Mouse (Mus musculus) lung, postnatal 4 days (tissue): ENCODE measurements around the gene Zfp462.

Experiments used
- DNase-seq, 2 experiments: peaks; one replicate each; pipeline ENCODE4 v3.0.0; 2021

Gene Zfp462

DNA sequence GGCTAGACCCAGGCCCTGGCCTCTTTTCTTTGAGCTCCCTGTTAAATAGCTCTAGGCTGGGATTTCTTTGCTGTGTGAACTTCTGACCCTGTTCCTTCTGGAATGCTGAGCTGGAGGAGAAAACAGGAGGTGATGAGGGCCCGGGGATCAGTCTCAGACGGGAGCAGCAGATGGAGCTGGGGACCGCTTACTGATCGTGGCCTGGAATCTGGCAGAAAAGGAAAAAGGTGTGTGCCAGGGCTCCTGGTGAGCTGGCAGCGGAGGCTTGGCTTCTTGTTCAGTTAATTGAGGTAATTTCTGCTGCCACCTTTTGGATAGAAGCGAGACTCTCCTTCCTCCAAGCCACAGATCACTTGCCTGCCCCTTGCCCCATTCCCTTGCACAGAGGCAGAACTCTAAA lies 177.1 kb downstream of the Zfp462 start:
- no peak for DNase-seq

DNA sequence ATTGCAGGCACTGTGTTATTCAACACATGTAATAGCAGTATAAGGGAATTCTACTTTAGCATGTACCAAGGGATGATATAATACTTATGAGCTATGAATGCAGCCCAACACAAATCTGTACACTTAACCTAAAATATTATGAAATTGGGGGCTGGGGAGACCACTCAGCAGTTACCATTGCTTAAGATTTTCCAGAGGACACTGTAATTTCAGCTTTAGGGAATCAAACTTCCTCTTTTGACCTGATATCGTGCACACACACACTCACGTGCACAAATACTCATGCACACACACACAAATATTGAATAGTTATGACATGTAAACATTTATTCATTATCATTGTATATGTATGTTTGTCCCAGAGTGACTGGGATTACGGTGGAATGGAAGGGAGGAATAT lies 179.3 kb downstream of the Zfp462 start:
- no peak for DNase-seq

DNA sequence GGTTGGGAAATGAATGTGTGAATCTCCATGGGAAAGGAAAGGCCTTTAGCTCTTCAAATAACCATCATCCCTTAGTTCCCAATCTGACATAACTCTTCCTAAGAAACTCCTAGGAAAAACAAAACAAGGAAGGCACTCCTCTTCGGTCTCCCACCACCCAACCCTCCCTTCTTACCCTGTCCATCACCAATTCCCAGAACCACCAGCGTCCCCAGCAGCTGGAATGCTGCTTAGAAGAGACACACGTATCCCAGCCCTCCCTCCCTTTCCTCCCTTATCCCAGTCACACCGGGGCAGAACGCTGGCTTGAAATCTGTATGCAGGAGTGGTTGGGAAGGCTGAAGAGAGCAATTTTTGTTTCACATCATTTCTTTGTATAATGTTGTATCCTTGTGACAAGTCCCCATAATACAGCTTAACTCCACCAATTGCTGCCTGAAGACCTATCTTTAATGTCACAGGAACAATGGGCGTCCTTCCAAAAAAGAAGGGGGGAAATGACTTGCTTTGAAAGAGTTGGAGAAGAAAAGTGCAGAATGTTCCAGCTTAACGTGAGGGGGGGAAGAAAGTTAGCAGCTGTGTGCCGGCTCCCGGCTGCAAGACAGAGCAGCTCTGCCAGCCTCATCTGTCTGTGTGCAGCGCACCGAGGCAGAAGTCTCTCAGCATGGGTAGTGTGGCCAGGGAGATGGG lies 180.3 kb downstream of the Zfp462 start:
- peak; percentile 21 to 47 for DNase-seq

DNA sequence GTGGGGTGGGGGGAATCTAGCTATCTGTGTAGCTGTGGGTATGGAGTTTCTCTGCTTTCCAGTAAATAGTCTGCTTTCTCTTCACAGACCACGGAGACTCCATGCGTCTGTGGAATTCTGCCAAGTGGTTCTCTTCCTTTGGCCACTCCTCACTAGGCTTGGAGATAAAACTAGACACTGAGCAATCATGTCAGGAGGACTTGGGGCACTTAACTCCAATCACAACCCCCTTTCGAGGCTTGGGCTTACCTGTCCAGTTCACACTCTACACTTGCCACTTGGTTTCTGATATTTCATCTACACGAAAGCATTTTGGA lies 180.8 kb downstream of the Zfp462 start:
- no peak for DNase-seq

GRCm38 (mm10) chr4:55127228-55127901 lies 182.5 kb downstream of the Zfp462 start:
- DNase-seq: no peak

GRCm38 (mm10) chr4:55128088-55128835 lies 183.4 kb downstream of the Zfp462 start:
- no peak for DNase-seq
